Mouse (Mus musculus): ENCODE results near the gene Twf1.

Gene Twf1

DNA sequence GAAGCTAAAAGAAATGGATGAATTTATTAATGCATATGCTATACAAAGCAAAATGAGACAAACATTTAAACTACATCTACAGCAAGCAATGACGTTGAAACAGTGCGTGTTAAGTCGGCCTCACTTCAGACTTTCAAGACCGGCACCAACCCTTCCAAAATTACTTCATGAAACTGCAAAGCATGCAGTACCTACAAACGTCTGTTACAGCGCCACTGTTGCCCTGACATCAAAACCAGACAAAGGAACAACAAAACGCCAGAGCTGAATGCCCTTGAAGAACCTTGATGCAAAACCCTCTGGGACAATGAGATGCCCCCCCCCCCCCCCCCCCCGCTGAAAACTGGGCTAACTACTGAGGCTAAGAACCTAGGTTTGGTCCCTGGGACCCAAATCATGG lies 16.9 kb downstream of the Twf1 start:
- no peak for DNase-seq (ENCODE audit: low spot score)

DNA sequence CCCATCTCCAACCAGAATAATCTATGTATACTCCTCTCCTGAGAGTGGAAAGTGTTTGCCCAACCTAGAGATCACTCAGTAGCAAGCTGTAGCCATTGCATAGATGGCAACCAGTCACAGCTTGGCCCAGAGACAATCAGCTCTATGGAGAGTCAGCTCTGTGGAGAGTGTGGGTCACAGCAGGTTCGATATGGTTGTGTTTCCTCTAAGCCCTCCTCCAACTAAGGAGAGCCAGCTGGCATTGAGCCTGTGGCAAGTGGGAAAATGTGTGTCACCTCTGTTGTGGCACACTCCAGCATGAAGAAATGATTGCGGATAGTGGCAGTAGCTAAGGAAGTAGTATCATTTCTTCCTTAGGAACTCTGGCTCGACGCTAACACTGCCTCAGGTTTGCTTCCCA lies 18.2 kb downstream of the Twf1 start:
- DNase-seq (ENCODE audit: low spot score), result no peak

DNA sequence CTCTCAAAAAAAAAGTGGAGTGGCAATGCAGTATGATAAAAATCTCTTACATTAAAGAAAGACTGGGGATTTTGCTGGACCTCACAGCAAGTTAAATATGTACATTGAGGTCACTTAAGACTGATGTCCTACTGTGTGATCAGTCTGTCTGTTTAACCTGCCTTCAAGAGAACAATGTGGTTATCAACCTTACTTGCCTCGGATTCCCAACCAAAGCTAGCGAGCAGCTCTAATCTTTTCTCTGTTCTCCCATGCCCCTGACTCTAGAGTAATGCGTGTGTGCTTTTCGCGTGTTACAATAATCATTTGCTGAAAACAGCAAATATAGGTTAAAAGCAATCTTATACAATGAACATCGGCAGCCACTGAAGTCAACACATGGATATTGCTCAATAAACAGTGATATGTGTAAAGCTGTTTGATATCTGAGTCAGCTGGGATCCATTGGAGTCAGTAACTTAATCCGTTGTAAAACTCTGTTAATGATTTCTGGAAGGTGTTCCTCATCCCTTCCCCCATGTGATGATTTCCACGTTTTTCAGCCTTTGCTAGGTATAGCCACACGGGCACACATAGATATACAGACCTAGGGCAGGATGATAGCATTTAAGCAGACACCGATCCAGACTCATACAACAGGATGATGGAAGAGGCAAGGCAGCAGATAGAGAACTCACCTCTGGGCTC lies 21.1 kb downstream of the Twf1 start:
- DNase-seq (ENCODE audit: low spot score), result peak; percentile 22

DNA sequence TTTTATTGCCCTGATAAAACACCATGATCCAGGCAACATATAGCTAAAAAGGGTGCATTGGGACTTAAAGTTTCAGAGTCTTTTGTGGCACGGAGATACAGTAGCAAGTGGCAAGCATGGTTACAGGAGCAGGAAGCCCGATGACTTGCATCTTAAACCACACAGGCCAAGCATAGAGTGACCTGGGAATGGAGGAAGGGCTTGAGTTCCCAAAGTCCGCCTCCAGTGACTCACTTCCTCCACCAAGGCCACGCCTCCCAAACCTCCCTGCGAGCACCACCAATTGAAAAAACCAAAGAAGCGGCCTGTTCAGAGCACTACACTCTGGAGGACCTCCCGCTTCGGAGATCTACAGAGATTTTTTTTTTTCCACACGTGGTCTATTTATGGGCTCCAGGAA lies 23.8 kb downstream of the Twf1 start:
- DNase-seq (ENCODE audit: low spot score), result peak; percentile 7

- DNase-seq (ENCODE audit: low spot score), result no peak
These were observed 24.8 kb downstream of the Twf1 start for GRCm38 (mm10) chr15:94564909-94565308.

GRCm38 (mm10) chr15:94558895-94559656 lies 30.6 kb downstream of the Twf1 start:
- peak; percentile 66 for DNase-seq (ENCODE audit: low spot score)

DNA sequence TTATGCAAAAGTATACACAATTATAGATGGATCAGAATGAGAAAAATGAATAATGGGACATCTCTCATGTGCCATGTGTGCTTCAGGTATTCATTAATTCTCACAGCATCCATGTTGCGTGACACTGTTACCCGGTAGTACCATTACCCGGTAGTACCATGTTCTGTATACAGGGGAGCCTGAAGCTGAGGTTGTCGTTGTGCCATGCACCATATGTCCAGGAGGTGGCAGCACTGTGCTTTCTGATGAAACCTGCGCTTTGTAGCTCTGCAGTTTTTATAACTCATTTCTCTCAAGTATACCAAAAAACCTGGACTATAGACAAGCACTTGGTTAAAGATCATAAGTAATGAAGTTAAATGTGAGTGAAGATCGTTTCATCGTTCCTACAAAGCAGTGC lies 32.2 kb downstream of the Twf1 start:
- peak; percentile 59 for DNase-seq (ENCODE audit: low spot score)

DNA sequence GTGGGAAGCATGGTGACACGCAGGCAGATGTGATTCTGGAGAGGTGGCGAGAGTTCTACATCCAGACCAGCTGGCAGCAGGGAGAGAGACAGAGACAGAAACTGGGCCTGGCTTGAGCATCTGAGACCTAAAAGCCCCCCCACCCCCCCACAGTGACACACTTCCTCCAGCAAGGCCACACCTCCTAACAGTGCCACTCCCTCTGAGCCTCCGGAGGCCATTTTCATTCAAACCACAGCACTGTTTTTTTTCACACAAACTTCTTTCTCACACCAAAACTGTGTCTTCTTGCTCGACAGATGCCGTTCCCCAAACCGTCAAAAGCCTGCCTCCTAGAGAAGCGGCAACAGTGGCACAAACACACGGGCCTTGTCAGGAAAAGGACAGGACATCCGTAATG lies 36.2 kb downstream of the Twf1 start:
- no peak for DNase-seq (ENCODE audit: low spot score)

GRCm38 (mm10) chr15:94544844-94545243 lies 44.8 kb downstream of the Twf1 start:
- no peak for DNase-seq (ENCODE audit: low spot score)

DNA sequence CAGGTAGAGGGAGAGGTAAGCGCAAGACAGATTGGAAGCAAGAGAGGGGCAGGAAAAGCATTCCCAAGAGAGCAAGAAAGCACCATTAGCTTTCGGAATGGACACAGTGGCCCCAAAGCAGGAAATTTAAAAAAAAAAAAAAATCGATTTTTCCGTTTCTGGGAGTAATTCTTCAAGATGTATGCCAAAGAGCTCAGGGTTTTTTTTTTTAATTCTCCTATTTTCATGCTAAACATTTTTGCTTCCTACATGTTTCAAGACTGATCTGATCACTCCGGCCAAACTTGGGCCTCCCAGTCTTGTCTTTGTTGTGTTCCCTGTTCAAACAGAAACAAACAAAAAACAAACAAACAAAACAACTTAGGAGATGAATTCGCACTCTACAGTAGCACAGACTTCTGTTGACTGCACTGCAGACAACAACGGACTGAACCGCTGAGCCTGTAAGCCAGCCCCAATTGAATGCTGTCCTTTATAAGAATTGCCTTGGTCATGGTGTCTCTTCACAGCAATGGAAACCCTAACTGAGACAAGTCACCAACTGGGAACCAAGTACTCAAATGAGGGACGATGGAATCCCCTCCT lies 45.5 kb downstream of the Twf1 start:
- DNase-seq (ENCODE audit: low spot score), result no peak

- peak; percentile 95 for DNase-seq (ENCODE audit: low spot score)
These were observed 46.2 kb downstream of the Twf1 start, which contains the start of the genes Pus7l and Irak4 for GRCm38 (mm10) chr15:94543409-94544051. TSS of gene Pus7l (minus strand) at chr15:94543547. TSS of gene Irak4 (plus strand) at chr15:94543643.

DNA sequence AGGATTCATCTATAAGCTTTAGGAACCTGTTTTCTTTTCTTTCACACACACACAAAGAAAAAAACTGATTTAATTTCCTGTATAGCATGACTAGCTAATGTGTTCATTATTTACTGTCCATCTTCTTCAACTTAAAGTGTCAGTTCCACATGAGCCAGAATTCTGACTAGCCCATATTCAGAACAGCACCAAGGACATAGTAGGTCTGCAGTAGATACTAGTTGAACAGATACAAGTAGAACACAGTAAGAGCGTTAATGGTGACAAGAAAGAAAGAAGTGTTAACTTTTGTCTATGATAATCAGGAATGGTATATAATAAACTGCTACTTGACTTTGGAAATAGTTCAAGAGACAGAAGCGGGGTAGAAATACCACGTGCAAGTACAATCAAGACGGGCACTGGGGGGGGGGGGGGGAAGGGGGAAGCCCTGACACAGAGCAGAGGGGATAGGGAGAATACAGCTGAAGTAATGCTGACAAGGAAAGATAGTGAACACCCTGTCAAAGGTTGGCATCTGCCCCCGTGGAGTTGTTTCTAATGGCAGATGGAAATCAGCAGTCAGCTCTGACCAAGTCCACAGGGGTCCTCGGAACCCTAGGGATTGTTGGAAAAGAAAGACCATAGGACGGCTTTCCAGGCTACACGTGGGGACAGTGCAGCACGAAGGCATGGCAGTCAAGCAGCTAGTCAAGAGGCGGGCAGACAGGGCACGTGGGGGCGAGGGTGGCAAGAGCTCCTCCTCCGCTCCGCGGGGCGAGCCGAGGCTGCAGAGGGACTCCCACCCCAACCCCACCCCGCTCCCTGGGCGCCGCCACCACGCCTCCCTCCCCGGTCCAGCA lies 46.9 kb downstream of the Twf1 start:
- no peak for DNase-seq (ENCODE audit: low spot score)

DNA sequence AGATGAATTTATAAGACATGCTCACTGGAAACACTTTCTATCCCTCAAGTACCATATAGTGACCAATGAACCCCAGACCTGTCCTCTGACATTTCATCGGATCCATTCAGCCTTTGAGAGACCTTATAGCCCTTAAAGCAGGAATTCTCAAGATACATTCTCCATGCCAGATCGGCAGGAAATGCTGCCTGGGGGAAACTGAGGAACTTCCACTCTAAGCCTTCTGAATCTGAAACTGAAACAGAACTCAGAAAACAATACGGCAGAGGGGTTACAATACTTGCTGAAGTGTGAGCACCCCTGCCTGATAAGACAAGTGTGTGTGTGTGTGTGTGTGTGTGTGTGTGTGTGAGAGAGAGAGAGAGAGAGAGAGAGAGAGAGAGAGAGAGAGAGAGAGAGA lies 50.4 kb downstream of the Twf1 start:
- DNase-seq (ENCODE audit: low spot score), result no peak

- DNase-seq (ENCODE audit: low spot score), result no peak
These were observed 54.2 kb downstream of the Twf1 start for GRCm38 (mm10) chr15:94535521-94535920.

DNA sequence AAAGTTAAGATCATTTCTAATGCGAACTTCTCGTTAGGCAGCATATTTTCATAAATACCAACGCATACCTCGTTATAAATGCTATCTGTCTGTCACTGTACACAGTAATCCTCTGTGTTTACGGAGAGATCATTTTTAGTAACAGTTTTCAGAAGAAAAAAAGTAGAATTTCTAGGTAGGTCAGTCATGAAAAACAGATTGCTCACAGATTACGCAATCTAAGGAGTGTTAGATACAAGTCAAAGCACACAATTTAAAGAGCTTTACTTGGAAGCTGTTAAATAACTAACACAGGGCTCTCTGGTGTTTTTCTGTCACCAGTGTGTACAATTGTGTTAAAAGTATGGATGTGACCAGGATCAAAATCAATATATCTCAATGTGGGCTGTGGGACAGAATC lies 56.7 kb downstream of the Twf1 start:
- no peak for DNase-seq (ENCODE audit: low spot score)

- no peak for DNase-seq (ENCODE audit: low spot score)
These were observed 57.4 kb downstream of the Twf1 start for GRCm38 (mm10) chr15:94532306-94532705.

GRCm38 (mm10) chr15:94530519-94530918 lies 59.2 kb downstream of the Twf1 start:
- no peak for DNase-seq (ENCODE audit: low spot score)

Data from yolk sac, embryonic 10.5 days (tissue).